In the genomic region with DNA sequence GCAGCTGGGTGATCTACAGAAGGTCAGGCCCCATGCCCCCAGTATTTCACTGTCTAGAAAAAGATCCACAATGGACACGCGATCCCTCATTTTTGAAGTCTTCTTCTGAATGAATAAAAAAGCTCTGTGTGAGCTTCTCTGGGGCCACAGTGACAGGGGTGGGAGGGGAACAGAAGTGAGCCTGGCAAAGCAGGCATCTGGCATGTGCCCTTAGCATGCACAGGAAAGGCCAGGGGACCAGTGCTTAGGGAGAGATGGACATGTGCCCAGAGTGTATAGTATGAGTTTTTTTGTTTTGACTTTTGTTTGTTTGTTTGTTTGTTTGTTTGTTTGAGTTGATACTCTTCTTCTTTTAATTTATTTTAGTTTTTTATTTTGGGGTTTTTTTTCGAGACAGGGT, we compare ENCODE assay signal across 24 mouse cellular contexts.
"Had no signal": no experiment of that assay in that cellular context is flagged by ENCODE, and none has a peak within 500 bp of the region (broad histone marks: within the 10 kb centered on the region; RNA-seq: fewer than 3 reads in every experiment).

No protein-coding gene starts in this region.

- H3K27ac ChIP-seq: heart, adult 2 months; heart, embryonic 13.5 days; heart, embryonic 15.5 days; hindbrain, embryonic 15.5 days; limb, embryonic 10.5 days; limb, embryonic 12.5 days; liver, embryonic 13.5 days; liver, embryonic 15.5 days had no signal

- H3K36me3 ChIP-seq: heart, embryonic 13.5 days; heart, embryonic 15.5 days; hindbrain, embryonic 15.5 days; limb, embryonic 10.5 days; limb, embryonic 12.5 days; liver, embryonic 13.5 days; liver, embryonic 15.5 days had no signal

- H3K27me3 ChIP-seq: heart, embryonic 13.5 days; heart, embryonic 15.5 days; hindbrain, embryonic 15.5 days; limb, embryonic 12.5 days; liver, embryonic 13.5 days; liver, embryonic 15.5 days had no signal

- ATAC-seq: intestine, embryonic 16.5 days had no signal

- H3K9me3 ChIP-seq: heart, embryonic 15.5 days; hindbrain, embryonic 15.5 days; limb, embryonic 10.5 days; liver, embryonic 13.5 days; liver, embryonic 15.5 days had no signal

- H3K9ac ChIP-seq: forebrain, postnatal 0 days; heart, embryonic 13.5 days; heart, embryonic 15.5 days; hindbrain, embryonic 15.5 days; limb, embryonic 12.5 days; liver, embryonic 13.5 days; liver, embryonic 15.5 days had no signal

- H3K4me3 ChIP-seq: heart, adult 2 months; heart, embryonic 13.5 days; heart, embryonic 15.5 days; hindbrain, embryonic 15.5 days; left cerebral cortex, adult 2 months; limb, embryonic 10.5 days; limb, embryonic 12.5 days; liver, embryonic 13.5 days; liver, embryonic 15.5 days had no signal

- DNase-seq: forebrain, postnatal 0 days; gastrocnemius, postnatal 14 days; gastrocnemius, postnatal 36 days; heart, adult 11 months; heart, adult 2 months; heart, postnatal 14 days; heart, postnatal 36 days; kidney, adult 18-20 months; kidney, adult 8-10 months; kidney, postnatal 10 days; kidney, postnatal 25 days; kidney, postnatal 4 days; liver; liver, embryonic 13.5 days had no signal

- H3K4me2 ChIP-seq: heart, embryonic 11.5 days; heart, embryonic 13.5 days; heart, embryonic 15.5 days; hindbrain, embryonic 15.5 days; limb, embryonic 12.5 days; liver, embryonic 11.5 days; liver, embryonic 13.5 days; liver, embryonic 15.5 days had no signal

- H3K4me1 ChIP-seq: liver, embryonic 13.5 days; liver, embryonic 15.5 days had no signal
